Mouse (Mus musculus) layer of hippocampus, adult 2 months (tissue): ENCODE measurements around the gene Atp5j2. TPM values are rescaled to one million over a fixed set of nuclear protein-coding genes. Genes with fewer than 3 reads are reported as not detected.

ENCODE experiments used
- DNase-seq, 2 experiments: peaks; one replicate each; pipeline ENCODE4 v3.0.0; 2022; ENCODE audit warnings: low spot score in 2 of 2
- H3K27ac ChIP-seq: fragments of 200-600 bp; 2 replicates; pipeline ENCODE4 v1.8.1; 2022
- H3K4me3 ChIP-seq: fragments of 200-600 bp; 2 replicates; pipeline ENCODE4 v1.8.1; 2022; ENCODE audit warnings: mild to moderate bottlenecking
- CTCF ChIP-seq: fragments of 200-600 bp; conservative IDR thresholded peaks from 2 replicates; pipeline ENCODE4 v1.8.1; 2022; ENCODE audit warnings: antibody characterized with exemption, mild to moderate bottlenecking, moderate library complexity
- total RNA-seq, 2 experiments: library from RNA; stranded (reverse); gene quantifications; 2 replicates each; pipeline ENCODE4 v1.2.3; 2021

The Atp5j2 gene
- total RNA-seq, 2 experiments from 2014 or later, result 238 to 257 TPM

DNA sequence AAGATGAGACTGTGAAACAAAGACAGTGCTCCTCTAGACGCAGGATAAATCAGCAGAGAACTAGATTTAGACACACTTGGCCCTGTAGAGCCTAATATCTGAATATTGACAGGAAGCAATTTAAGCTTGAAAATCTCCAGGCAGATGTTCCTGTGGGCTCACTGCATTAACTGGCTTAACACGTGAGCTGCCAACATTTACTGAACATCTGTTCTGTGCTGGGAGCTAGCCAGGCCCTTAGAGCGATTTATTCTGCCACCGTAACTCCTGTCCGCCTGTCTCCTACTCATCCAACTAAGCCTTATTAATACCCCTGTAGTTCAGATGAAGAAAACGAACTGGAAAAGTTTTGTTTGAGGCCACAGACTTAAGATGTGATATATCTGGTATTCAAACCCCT is 53.0 kb downstream of the Atp5j2 start:
- no peak for DNase-seq
- peak overlapping the region; percentile 96 for H3K4me3 ChIP-seq
- TF ChIP-seq CTCF, result no peak

More for the DNA sequence above, 53.0 kb downstream of the Atp5j2 start:
- H3K27ac ChIP-seq, result no peak overlapping the region; the same call in 1 of the 2 replicates

Other genes with a start within 250 kb of the Atp5j2 start
- 10 to 100 TPM; 29.2 to 30.5 TPM for gene Smurf1, start 226.2 kb downstream of the Atp5j2 start, total RNA-seq
- gene Gm4871, start 159.3 kb downstream of the Atp5j2 start, total RNA-seq, result not detected
- not detected for gene 1700018F24Rik, start 149.1 kb downstream of the Atp5j2 start, total RNA-seq
- 100 to 1,000 TPM; 252 to 255 TPM for gene Arpc1a, start 108.2 kb downstream of the Atp5j2 start, total RNA-seq
- not detected for gene Kpna7, start 108.0 kb downstream of the Atp5j2 start, total RNA-seq
- gene Arpc1b, start 77.8 kb downstream of the Atp5j2 start, total RNA-seq, result 10 to 100 TPM; 17.7 to 19.4 TPM
- gene Pdap1, start 51.8 kb downstream of the Atp5j2 start, total RNA-seq, result 10 to 100 TPM; 95.2 to 97.8 TPM
- gene Bud31, start 51.7 kb downstream of the Atp5j2 start, total RNA-seq, result 10 to 100 TPM; 67.4 to 73.4 TPM
- gene Ptcd1, start 25.0 kb downstream of the Atp5j2 start, total RNA-seq, result 10 to 100 TPM; 21.8 to 24.9 TPM
- 10 to 100 TPM; 24.8 to 24.9 TPM for gene Cpsf4, start 24.8 kb downstream of the Atp5j2 start, total RNA-seq
- gene Zkscan14, start 9.8 kb upstream of the Atp5j2 start, total RNA-seq, result 10 to 100 TPM; 11.6 to 12.9 TPM
- gene Zkscan5, start 12.5 kb upstream of the Atp5j2 start, total RNA-seq, result 10 to 100 TPM; 11.3 to 12.2 TPM
- 10 to 100 TPM; 27.5 to 28.4 TPM for gene Zfp655, start 39.7 kb upstream of the Atp5j2 start, total RNA-seq
- gene Zscan25, start 88.4 kb upstream of the Atp5j2 start, total RNA-seq, result 10 to 100 TPM; 20.3 to 22.8 TPM
- gene Cyp3a57, start 153.2 kb upstream of the Atp5j2 start, total RNA-seq, result not detected